Mouse (Mus musculus): ENCODE data around the gene Brox. TPM values are rescaled to one million over a fixed set of nuclear protein-coding genes. Genes with fewer than 3 reads are reported as not detected.

The Brox gene
- polyA plus RNA-seq, 1 experiment from 2014 or later, result 38.2 TPM

DNA sequence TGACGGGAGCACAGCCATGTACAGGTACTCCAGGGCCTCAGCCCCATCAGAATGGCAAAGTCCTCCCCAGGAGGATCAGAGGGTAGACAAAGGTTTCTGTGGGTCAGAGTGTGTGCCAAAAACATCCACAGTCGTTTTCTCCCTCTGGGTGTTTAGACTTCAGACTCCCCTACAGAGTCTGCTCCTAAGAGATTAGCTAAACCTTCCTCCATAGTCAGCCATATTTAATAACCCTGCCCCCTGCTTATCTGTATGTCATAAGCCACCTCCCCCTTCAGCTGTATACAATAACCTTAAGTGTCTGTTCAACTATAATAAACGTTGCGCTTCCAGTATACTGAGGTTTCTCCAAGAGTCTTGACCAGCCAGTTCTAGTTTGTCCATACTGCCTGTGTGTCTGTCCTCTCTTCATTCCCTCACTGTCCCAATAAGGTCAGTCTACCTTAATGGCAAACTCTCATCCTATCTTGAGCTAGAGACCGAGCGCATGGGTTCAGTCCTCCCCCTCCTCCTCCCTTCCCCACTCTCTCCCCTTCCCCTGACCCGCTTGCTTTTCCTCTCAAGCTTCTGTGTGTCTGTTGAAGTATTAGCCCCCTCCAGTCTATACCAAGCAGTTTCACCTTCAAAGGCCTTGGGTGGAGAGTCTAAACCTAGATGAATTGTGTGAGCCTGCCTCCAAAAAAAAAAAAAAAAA, 63.9 kb downstream of the Brox start:
- Histone ChIP-seq H3K27me3 (no peaks in the 10 kb centered on the region), H3K9me3 (no peaks in the 10 kb centered on the region), H3K9ac (no peak overlapping the region), H3K36me3 (no peaks in the 10 kb centered on the region), H3K27ac (no peak overlapping the region), H3K4me1 (peaks cover 13% of the 10 kb centered on the region), H3K4me2 (no peak overlapping the region), H3K4me3 (no peak overlapping the region)
- 68% methylated on average over 7 of the region's 7 CpGs for WGBS
- no peak for ATAC-seq (ENCODE audit: insufficient number of reproducible peaks, insufficient read depth, low FRiP score, low TSS enrichment, low read depth)

DNA sequence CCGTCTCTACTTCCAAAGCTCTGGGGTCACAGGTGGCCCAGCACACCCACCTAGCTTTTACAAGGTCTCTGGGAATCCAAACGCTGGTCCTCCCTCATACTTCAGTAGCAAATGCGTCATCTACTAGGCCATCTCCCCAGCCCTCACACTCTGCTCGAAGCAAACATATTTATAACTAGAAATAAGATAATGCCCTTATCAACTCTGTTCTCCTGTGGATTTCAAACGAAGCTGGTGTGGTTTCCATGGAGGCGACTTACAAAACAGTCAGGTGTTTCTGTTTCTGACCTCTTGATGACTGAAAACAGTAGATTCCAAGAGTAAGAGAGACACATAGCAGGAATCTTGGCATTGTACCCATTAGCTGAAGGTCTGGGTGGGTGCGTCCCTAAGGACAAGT, 69.6 kb downstream of the Brox start:
- WGBS, result 87% methylated on average over 7 of the region's 7 CpGs
- peaks cover 14% of the 10 kb centered on the region for H3K4me1 ChIP-seq
- H3K27ac ChIP-seq, result no peak overlapping the region
- no peak overlapping the region for H3K4me2 ChIP-seq
- H3K9me3 ChIP-seq, result no peaks in the 10 kb centered on the region
- ATAC-seq (ENCODE audit: insufficient number of reproducible peaks, insufficient read depth, low FRiP score, low TSS enrichment, low read depth), result no peak
- H3K4me3 ChIP-seq, result no peak overlapping the region
- H3K27me3 ChIP-seq, result no peaks in the 10 kb centered on the region
- no peaks in the 10 kb centered on the region for H3K36me3 ChIP-seq
- no peak overlapping the region for H3K9ac ChIP-seq

Other genes starting within 250 kb of the Brox start
- 17.2 and 20.4 TPM in 2 replicates for gene Disp1, start 75.7 kb downstream of the Brox start, polyA plus RNA-seq (2015; fragmentation: Nextera tagmentation; extraction: Ambion mirVana)
- gene Aida, start 679 bp downstream of the Brox start, polyA plus RNA-seq (2015; fragmentation: Nextera tagmentation; extraction: Ambion mirVana), result 62.9 and 65.3 TPM in 2 replicates
- 106 and 113 TPM in 2 replicates for gene Mia3, start 72.3 kb upstream of the Brox start, polyA plus RNA-seq (2015; fragmentation: Nextera tagmentation; extraction: Ambion mirVana)
- gene Taf1a, start 91.7 kb upstream of the Brox start, polyA plus RNA-seq (2015; fragmentation: Nextera tagmentation; extraction: Ambion mirVana), result 26.3 and 26.4 TPM in 2 replicates
- 0.11 and 0.53 TPM in 2 replicates for gene Hhipl2, start 120.9 kb upstream of the Brox start, polyA plus RNA-seq (2015; fragmentation: Nextera tagmentation; extraction: Ambion mirVana)

Data from embryonic facial prominence, embryonic 13.5 days (tissue).